Mouse (Mus musculus): ENCODE measurements at regions not wholly inside any gene's neighbourhood (a gene's known extent, or its start where the extent isn't known, plus 50 kb on each side); places are given as distances from the start of the nearest gene placed in this dataset.

DNA sequence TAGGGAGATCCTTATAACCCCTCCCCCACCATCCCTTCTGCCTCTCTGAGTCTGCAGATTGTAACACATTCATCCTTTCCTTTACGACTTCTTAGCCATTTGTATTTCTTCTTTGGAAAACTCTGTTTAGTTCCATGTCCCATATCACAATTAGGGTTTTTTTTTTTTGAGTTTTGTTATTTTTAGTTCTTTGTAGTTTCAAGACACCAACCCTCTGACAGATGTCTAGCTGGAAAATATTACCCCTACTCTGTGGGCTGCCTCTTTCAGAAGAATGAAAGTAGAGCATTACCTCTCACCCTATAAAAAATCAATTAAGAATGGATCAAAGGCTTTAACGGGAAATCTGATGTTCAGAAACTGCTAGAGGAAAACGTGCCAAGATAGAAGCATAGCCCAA, 180.1 kb downstream of the Gm5447 start:
- no peak for TF ChIP-seq CTCF (IDR thresholded peaks at IDR 0.05; ENCODE audit: extremely low read depth, insufficient read length, insufficient replicate concordance, low read depth, low read length)
- TF ChIP-seq POLR2A (IDR thresholded peaks at IDR 0.05; ENCODE audit: low read depth, low read length): no peak

All from small intestine, adult 2 months (tissue).